In genomic region chr13:74534864-74535263, GRCm38 (mm10) we compare ENCODE assay signal across 8 mouse cellular contexts. TPM values are rescaled to one million over a fixed set of nuclear protein-coding genes. Genes with fewer than 3 reads are reported as not detected.
A peak's percentile ranks its signal among the peaks of the same experiment; 100 is the strongest.
DNase-seq lines count a peak whose midpoint lies in the region; ATAC-seq and TF ChIP-seq lines count a peak whose summit lies in the region.
"Not testable (repeated sequence)": the region's sequence is repeated elsewhere in the genome, so short reads cannot be mapped to it uniquely, and the experiment has no call there.

No protein-coding gene starts in this region.

- H3K27ac ChIP-seq in hindbrain, postnatal 0 days = not testable (repeated sequence)

- H3K4me3 ChIP-seq in hindbrain, postnatal 0 days (ENCODE audit: low read length) = not testable (repeated sequence)

- peak; percentile 78 for ATAC-seq in hindbrain, postnatal 0 days

- H3K4me1 ChIP-seq in hindbrain, postnatal 0 days (ENCODE audit: insufficient read depth, low read length) = not testable (repeated sequence)

- DNase-seq in R1 (ENCODE audit: low read depth, low spot score) = peak; percentile 83
- DNase-seq in cerebellum, adult 9-10 months = peak; percentile 54
- DNase-seq in frontal cortex, postnatal 25 days (ENCODE audit: low spot score in 2 of 2) = peak; percentile 12 to 27
- DNase-seq in hindbrain, postnatal 0 days (ENCODE audit: low spot score) = peak; percentile 81
- peak; percentile 12 for DNase-seq in layer of hippocampus, adult 9-11 months
- peak; percentile 77 for DNase-seq in lung, postnatal 36 days
- DNase-seq in retina, postnatal 7 days (ENCODE audit: low read depth, low spot score) = peak; percentile 44
- DNase-seq in thymus, postnatal 36 days = peak; percentile 55 to 56

- TF ChIP-seq CTCF in hindbrain, postnatal 0 days (IDR thresholded peaks at IDR 0.05; ENCODE audit: low read depth) = peak; percentile 71

- H3K4me2 ChIP-seq in hindbrain, postnatal 0 days (ENCODE audit: low read depth, low read length) = not testable (repeated sequence)

- H3K9ac ChIP-seq in hindbrain, postnatal 0 days (replicated peaks; ENCODE audit: low read length) = not testable (repeated sequence)

- H3K27me3 ChIP-seq in hindbrain, postnatal 0 days (ENCODE audit: insufficient read depth, low read length) = not testable (repeated sequence)

- WGBS in hindbrain, postnatal 0 days = 15% methylated on average over 3 of the region's 3 CpGs

- H3K36me3 ChIP-seq in hindbrain, postnatal 0 days (ENCODE audit: insufficient read depth, low read length) = not testable (repeated sequence)

- H3K9me3 ChIP-seq in hindbrain, postnatal 0 days (ENCODE audit: low read length) = not testable (repeated sequence)

RNA-seq across cellular contexts. Expression of gene Zfp825, which starts 41.1 kb away (rescaled TPM):
- total RNA-seq in hindbrain, postnatal 0 days (2014; rRNA removed) = 4.0 and 5.1 TPM in 2 replicates
- polyA plus RNA-seq in hindbrain, postnatal 0 days (2015; fragmentation: Nextera tagmentation; extraction: Ambion mirVana) = 11.4 and 12.7 TPM in 2 replicates

Comparison
In these comparisons a context has a peak if more than half of its experiments do, and no peak if none do; other contexts are left out.
1. DNase-seq: peak in every context shown above with its lines; median percentile 83 in R1; 81 in hindbrain, postnatal 0 days; 77 in lung, postnatal 36 days; 56 in thymus, postnatal 36 days; 54 in cerebellum, adult 9-10 months; 44 in retina, postnatal 7 days; 20 in frontal cortex, postnatal 25 days; 12 in layer of hippocampus, adult 9-11 months.